Mouse (Mus musculus) heart, adult 2 months (tissue): ENCODE measurements around the gene Litaf.
"Not testable (repeated sequence)": the region's sequence is repeated elsewhere in the genome, so short reads cannot be mapped to it uniquely, and the experiment has no call there.

Experiments used
- CTCF ChIP-seq: fragments of 200-600 bp; IDR thresholded peaks from 2 replicates; pipeline ENCODE4 v1.8.1; 2022; ENCODE audit warnings: antibody characterized with exemption, mild to moderate bottlenecking, moderate library complexity
- POLR2A ChIP-seq: fragments of 200-500 bp; IDR thresholded peaks from 2 replicates; pipeline ENCODE4 v1.6.1; 2011; ENCODE audit warnings: mild to moderate bottlenecking, low read depth, low read length, control low read depth; ENCODE audit not compliant: insufficient read depth

- TF ChIP-seq POLR2A, CTCF: not testable (repeated sequence)
Measured at GRCm38 (mm10) chr16:10958307-10958706, 107.7 kb downstream of the Litaf start.
